ENCODE assay signal across 8 mouse cellular contexts in the genomic region with DNA sequence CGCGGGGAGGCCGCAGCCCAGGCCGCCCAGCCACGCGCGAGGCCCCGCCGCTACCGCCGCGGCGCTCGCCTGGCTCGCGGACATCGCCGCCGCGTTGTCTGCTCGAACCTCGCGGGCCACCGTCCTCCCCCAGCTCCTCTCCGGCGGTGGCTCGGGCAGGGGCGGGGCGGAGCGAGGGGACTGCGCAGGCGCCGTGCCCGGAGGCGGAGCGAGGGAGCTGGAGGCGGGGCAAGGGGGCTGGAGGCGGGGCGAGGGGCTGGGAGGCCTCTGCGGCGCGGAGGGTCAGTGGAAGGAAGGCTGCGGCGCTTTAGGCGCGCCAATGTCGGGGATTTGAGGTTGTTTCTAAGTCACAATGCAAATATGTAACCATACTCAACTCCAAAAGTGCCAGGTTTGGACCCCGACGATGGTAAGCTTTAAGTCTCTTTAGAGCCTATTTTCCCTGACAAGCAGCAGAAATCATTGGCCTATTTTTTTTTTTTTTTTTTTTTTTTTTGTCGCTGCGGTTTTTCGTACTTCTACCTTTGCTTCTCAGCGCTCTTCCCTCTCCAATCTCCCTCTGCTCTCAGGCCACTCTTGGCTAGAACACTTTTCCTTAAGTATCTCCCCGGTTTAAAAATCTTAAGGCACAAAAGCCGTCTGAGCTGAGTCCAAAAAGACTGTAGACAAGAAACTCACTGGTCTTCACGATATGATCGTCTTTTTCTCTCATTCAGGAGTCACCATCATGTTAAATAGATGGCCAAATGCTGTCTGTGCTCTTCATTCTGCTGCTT. TPM values are rescaled to one million over a fixed set of nuclear protein-coding genes. Genes with fewer than 3 reads are reported as not detected.
DNase-seq lines count a peak whose midpoint lies in the region; ATAC-seq lines count a peak whose summit lies in the region.

A gene (minus strand): TSS at position 155 of the 776 bp plus-strand sequence.

- no peaks in the 10 kb centered on the region for H3K27me3 ChIP-seq in megakaryocyte, embryonic 14.5 days (replicated peaks)

- H3K4me3 ChIP-seq in megakaryocyte, embryonic 14.5 days (replicated peaks), result peak within 1 kb of the TSS; percentile 99

- peaks cover 38% of the 10 kb centered on the region for H3K4me1 ChIP-seq in megakaryocyte, embryonic 14.5 days

- ATAC-seq in common myeloid progenitor, adult 5-6 weeks (replicated peaks; ENCODE audit: low read depth, poor library complexity, severe bottlenecking), result peak; percentile 91

- DNase-seq in ZHBTc4 (ENCODE audit: low read depth, low spot score), result peak; percentile 91
- DNase-seq in gastrocnemius, adult 8-10 months (ENCODE audit: low spot score in 2 of 2), result peak; percentile 85 to 86
- DNase-seq in hindlimb bud, embryonic 11.5 days (ENCODE audit: extremely low spot score, low read depth, low spot score), result peak; percentile 42
- peak; percentile 89 to 90 for DNase-seq in left cerebral cortex, adult 8-10 months (ENCODE audit: low spot score in 2 of 2)
- peak; percentile 96 to 98 for DNase-seq in right cerebral cortex, postnatal 10 days (ENCODE audit: low spot score in 2 of 2)
- DNase-seq in urinary bladder, postnatal 25 days (ENCODE audit: low spot score), result peak; percentile 98

- no peaks in the 10 kb centered on the region for H3K9me3 ChIP-seq in megakaryocyte, embryonic 14.5 days

- H3K36me3 ChIP-seq in megakaryocyte, embryonic 14.5 days (replicated peaks; ENCODE audit: low read length), result peaks cover 7% of the 10 kb centered on the region

RNA-seq across cellular contexts. Expression of the gene that starts here (rescaled TPM):
- total RNA-seq in common myeloid progenitor, adult 5-6 weeks (2017), result 48.3 and 50.2 TPM in 2 replicates
- total RNA-seq in gastrocnemius, adult 8-10 months (2022), result 10 to 100 TPM; 35.9 to 39.8 (median 38.1) TPM
- 10 to 100 TPM; 50.3 to 61.0 (median 54.9) TPM for total RNA-seq in left cerebral cortex, adult 8-10 months (2022)
- polyA plus RNA-seq in megakaryocyte, embryonic 14.5 days (2012; ENCODE audit: insufficient read depth, low replicate concordance), result 3.5 and 5.2 TPM in 2 replicates

Comparison
In these comparisons a context has a peak if more than half of its experiments do, and no peak if none do; other contexts are left out.
1. Peak in every context shown above with its lines: DNase-seq, ATAC-seq and H3K4me3 ChIP-seq.
2. DNase-seq: peak in every context shown above with its lines; median percentile 98 in urinary bladder, postnatal 25 days; 97 in right cerebral cortex, postnatal 10 days; 91 in ZHBTc4; 90 in left cerebral cortex, adult 8-10 months; 86 in gastrocnemius, adult 8-10 months; 42 in hindlimb bud, embryonic 11.5 days.